24 mouse cellular contexts compared by ENCODE assay signal in genomic region chr7:136417327-136417726, GRCm38 (mm10).
DNase-seq lines count a peak whose midpoint lies in the region; ATAC-seq lines count a peak whose summit lies in the region.
"Had no signal": no experiment of that assay in that cellular context is flagged by ENCODE, and none has a peak within 500 bp of the region (broad histone marks: within the 10 kb centered on the region; RNA-seq: fewer than 3 reads in every experiment).

No protein-coding gene starts in this region.

- ATAC-seq in kidney, embryonic 16.5 days (ENCODE audit: low FRiP score, low TSS enrichment): peak; percentile 71
- no peak for ATAC-seq in neural tube, embryonic 15.5 days (ENCODE audit: low FRiP score)
- ATAC-seq: CD4-positive, CD25-positive, alpha-beta regulatory T cell, adult 4 months; forebrain, embryonic 14.5 days; hindbrain, embryonic 16.5 days had no signal

- 44% methylated on average over 4 of the region's 4 CpGs for WGBS in kidney, embryonic 16.5 days
- 55% methylated on average over 4 of the region's 4 CpGs for WGBS in neural tube, embryonic 15.5 days

- no peaks in the 10 kb centered on the region for H3K36me3 ChIP-seq in kidney, embryonic 16.5 days (ENCODE audit: insufficient read depth, low read length)
- H3K36me3 ChIP-seq in neural tube, embryonic 15.5 days: no peaks in the 10 kb centered on the region
- H3K36me3 ChIP-seq: embryonic facial prominence, embryonic 15.5 days; forebrain, embryonic 10.5 days; G1E; hindbrain, embryonic 12.5 days had no signal

- peak; percentile 14 for DNase-seq in adrenal gland, adult 2 months
- no peak for DNase-seq in adrenal gland, postnatal 10 days
- DNase-seq in kidney, adult 8-10 months: no peak
- peak; percentile 7 for DNase-seq in ZHBTc4 (ENCODE audit: low read depth, low spot score)
- DNase-seq in urinary bladder, postnatal 36 days (ENCODE audit: low spot score in 2 of 2): no peak
- DNase-seq: B cell, adult 2 months; cerebellum, adult 11 months; cerebellum, adult 8-10 months; cerebellum, postnatal 14 days; embryo, embryonic 11 days; gastrocnemius, postnatal 36 days; heart, adult 11 months; heart, postnatal 10 days; heart, postnatal 4 days had no signal

- H3K9ac ChIP-seq in kidney, embryonic 16.5 days (replicated peaks; ENCODE audit: low read length): no peak overlapping the region
- no peak overlapping the region for H3K9ac ChIP-seq in neural tube, embryonic 15.5 days (replicated peaks)
- H3K9ac ChIP-seq: embryonic facial prominence, embryonic 15.5 days; hindbrain, embryonic 12.5 days had no signal

- no peaks in the 10 kb centered on the region for H3K9me3 ChIP-seq in kidney, embryonic 16.5 days (ENCODE audit: low read length)
- no peaks in the 10 kb centered on the region for H3K9me3 ChIP-seq in neural tube, embryonic 15.5 days (replicated peaks)
- H3K9me3 ChIP-seq: embryonic facial prominence, embryonic 15.5 days; forebrain, embryonic 10.5 days; hindbrain, embryonic 12.5 days had no signal

- peaks cover 7% of the 10 kb centered on the region for H3K4me1 ChIP-seq in kidney, embryonic 16.5 days (ENCODE audit: insufficient read depth, low read length)
- peaks cover 6% of the 10 kb centered on the region; the same call in 1 of the 2 replicates for H3K4me1 ChIP-seq in neural tube, embryonic 15.5 days
- H3K4me1 ChIP-seq: embryonic facial prominence, embryonic 15.5 days; hindbrain, embryonic 12.5 days had no signal

- no peak overlapping the region for H3K4me2 ChIP-seq in kidney, embryonic 16.5 days (replicated peaks; ENCODE audit: low read depth, low read length)
- H3K4me2 ChIP-seq in neural tube, embryonic 15.5 days: no peak overlapping the region
- H3K4me2 ChIP-seq: embryonic facial prominence, embryonic 15.5 days; hindbrain, embryonic 12.5 days had no signal

- H3K27me3 ChIP-seq in kidney, embryonic 16.5 days (ENCODE audit: insufficient read depth, low read length): no peaks in the 10 kb centered on the region
- no peaks in the 10 kb centered on the region for H3K27me3 ChIP-seq in neural tube, embryonic 15.5 days (replicated peaks)
- H3K27me3 ChIP-seq: embryonic facial prominence, embryonic 15.5 days; hindbrain, embryonic 12.5 days had no signal

- H3K27ac ChIP-seq in kidney, embryonic 16.5 days (ENCODE audit: low read length): peak overlapping the region; percentile 27; the same call in 1 of the 2 replicates
- H3K27ac ChIP-seq in neural tube, embryonic 15.5 days (replicated peaks): 0 out of 2 replicates have a peak overlapping the region, but pooled peaks have one; percentile 13
- H3K27ac ChIP-seq: embryonic facial prominence, embryonic 15.5 days; forebrain, embryonic 10.5 days; hindbrain, embryonic 12.5 days had no signal

- H3K4me3 ChIP-seq in kidney, embryonic 16.5 days (ENCODE audit: low read length): no peak overlapping the region
- H3K4me3 ChIP-seq in neural tube, embryonic 15.5 days (replicated peaks): no peak overlapping the region
- H3K4me3 ChIP-seq: embryonic facial prominence, embryonic 15.5 days; erythroblast, embryonic 14.5 days; forebrain, embryonic 10.5 days; hindbrain, embryonic 12.5 days had no signal

Comparison
In these comparisons a context has a peak if more than half of its experiments do, and no peak if none do; other contexts are left out.
1. DNase-seq: peak in adrenal gland, adult 2 months (single experiment) and ZHBTc4 (single experiment); none in adrenal gland, postnatal 10 days (single experiment), kidney, adult 8-10 months (0 of 2) and urinary bladder, postnatal 36 days (0 of 2).